Mouse (Mus musculus) hindbrain, embryonic 14.5 days (tissue): ENCODE measurements around the gene Chst12. TPM values are rescaled to one million over a fixed set of nuclear protein-coding genes. Genes with fewer than 3 reads are reported as not detected.
A peak's percentile ranks its signal among the peaks of the same experiment; 100 is the strongest.
"Not testable (repeated sequence)": the region's sequence is repeated elsewhere in the genome, so short reads cannot be mapped to it uniquely, and the experiment has no call there.

Experiments used
- ATAC-seq: fragments of 200-750 bp; cut with Nextera tagmentation; 2 replicates; pipeline ENCODE4 v1.8.0; 2017; ENCODE audit warnings: moderate number of reproducible peaks, mild to moderate bottlenecking, moderate TSS enrichment, moderate library complexity; ENCODE audit not compliant: low FRiP score
- DNase-seq: peaks from one replicate; pipeline ENCODE4 v3.0.0-alpha.2; 2015; ENCODE audit warnings: low spot score
- H3K27ac ChIP-seq: fragments of 300-500 bp; sonication (generic); 2 replicates; pipeline ENCODE4 v1.5.1; 2014; ENCODE audit warnings: mild to moderate bottlenecking, moderate library complexity
- H3K27me3 ChIP-seq: fragments of 300-500 bp; sonication (generic); 2 replicates; pipeline ENCODE4 v1.6.1; 2014; ENCODE audit warnings: mild to moderate bottlenecking, low read length, mixed read lengths; ENCODE audit not compliant: control insufficient read depth, insufficient read depth
- H3K36me3 ChIP-seq: fragments of 300-500 bp; sonication (generic); replicated peaks from 2 replicates; pipeline ENCODE4 v1.6.1; 2014; ENCODE audit not compliant: control insufficient read depth, insufficient read depth
- H3K4me1 ChIP-seq: fragments of 300-500 bp; sonication (generic); replicated peaks from 2 replicates; pipeline ENCODE4 v1.6.1; 2014; ENCODE audit warnings: antibody characterized with exemption, low read length, mixed read lengths; ENCODE audit not compliant: control insufficient read depth, insufficient read depth
- H3K4me2 ChIP-seq: fragments of 300-500 bp; sonication (generic); replicated peaks from 2 replicates; pipeline ENCODE4 v1.6.1; 2014; ENCODE audit warnings: mild to moderate bottlenecking, moderate library complexity
- H3K4me3 ChIP-seq: fragments of 300-500 bp; sonication (generic); replicated peaks from 2 replicates; pipeline ENCODE4 v1.5.1; 2014; ENCODE audit warnings: mild to moderate bottlenecking, low read length
- H3K9ac ChIP-seq: fragments of 300-500 bp; sonication (generic); 2 replicates; pipeline ENCODE4 v1.6.1; 2014
- H3K9me3 ChIP-seq: fragments of 300-500 bp; sonication (generic); 2 replicates; pipeline ENCODE4 v1.6.1; 2016; ENCODE audit warnings: low read length; ENCODE audit not compliant: control insufficient read depth
- WGBS: fragments of 180-500 bp; shearing (Covaris S2); extraction: QIAGEN DNeasy Blood & Tissue Kit; methylation state at CpG from one replicate; pipeline ENCODE4 v1.1.7; 2014; 5-methylcytosine and 5-hydroxymethylcytosine counted together
- polyA plus RNA-seq: library from polyadenylated mRNA; unstranded; fragments of >200 nt; fragmentation: Nextera tagmentation; extraction: Ambion mirVana; gene quantifications from 2 replicates; pipeline ENCODE4 v1.2.1, GENCODE M21; 2014

Chst12 gene
- 22.9 and 23.4 TPM in 2 replicates for polyA plus RNA-seq

GRCm38 (mm10) chr5:140505208-140505780 lies at the start of gene Chst12:
Chst12 (plus strand) TSS chr5:140505550.
- H3K36me3 ChIP-seq: no peaks in the 10 kb centered on the region
- DNase-seq (peak; percentile 99), ATAC-seq (peak; percentile 95)
- WGBS: 0% methylated on average over 38 of the region's 38 CpGs
- H3K9ac ChIP-seq: peak within 1 kb of the TSS; percentile 70
- H3K9me3 ChIP-seq: no peaks in the 10 kb centered on the region
- H3K4me3 ChIP-seq: peak within 1 kb of the TSS; percentile 59
- H3K4me2 ChIP-seq: peak within 1 kb of the TSS; percentile 83
- peaks cover 16% of the 10 kb centered on the region for H3K4me1 ChIP-seq
- no peaks in the 10 kb centered on the region; the same call in 1 of the 2 replicates for H3K27me3 ChIP-seq
- peak within 1 kb of the TSS; percentile 65 for H3K27ac ChIP-seq

GRCm38 (mm10) chr5:140461476-140461875 lies 43.9 kb upstream of the Chst12 start:
- Histone ChIP-seq H3K4me1 (no peaks in the 10 kb centered on the region), H3K4me3 (no peak overlapping the region), H3K4me2 (no peak overlapping the region), H3K9me3 (no peaks in the 10 kb centered on the region), H3K36me3 (no peaks in the 10 kb centered on the region), H3K27me3 (no peaks in the 10 kb centered on the region), H3K27ac (no peak overlapping the region), H3K9ac (no peak overlapping the region)
- ATAC-seq (no peak), DNase-seq (no peak)
- 76% methylated on average over 3 of the region's 3 CpGs for WGBS

GRCm38 (mm10) chr5:140463151-140463550 lies 42.2 kb upstream of the Chst12 start:
- not testable (repeated sequence) for DNase-seq, H3K9ac ChIP-seq, H3K27me3 ChIP-seq, H3K9me3 ChIP-seq, H3K4me2 ChIP-seq, ATAC-seq, H3K4me3 ChIP-seq, H3K4me1 ChIP-seq, H3K27ac ChIP-seq, H3K36me3 ChIP-seq
- 86% methylated on average over 2 of the region's 2 CpGs for WGBS

GRCm38 (mm10) chr5:140464943-140465342 lies 40.4 kb upstream of the Chst12 start:
- H3K4me3 ChIP-seq: no peak overlapping the region
- no peaks in the 10 kb centered on the region for H3K27me3 ChIP-seq
- no peak overlapping the region for H3K4me2 ChIP-seq
- 75% methylated on average over 2 of the region's 2 CpGs for WGBS
- ATAC-seq (no peak), DNase-seq (no peak)
- no peak overlapping the region for H3K27ac ChIP-seq
- no peaks in the 10 kb centered on the region for H3K36me3 ChIP-seq
- no peaks in the 10 kb centered on the region for H3K4me1 ChIP-seq
- no peak overlapping the region for H3K9ac ChIP-seq
- H3K9me3 ChIP-seq: no peaks in the 10 kb centered on the region

- H3K27me3 ChIP-seq: no peaks in the 10 kb centered on the region
- no peak overlapping the region for H3K27ac ChIP-seq
- no peak for ATAC-seq
- no peak overlapping the region for H3K4me3 ChIP-seq
- H3K4me1 ChIP-seq: no peaks in the 10 kb centered on the region
- DNase-seq: no peak
- H3K9me3 ChIP-seq: no peaks in the 10 kb centered on the region
- 82% methylated on average over 3 of the region's 3 CpGs for WGBS
- no peak overlapping the region for H3K4me2 ChIP-seq
- no peak overlapping the region for H3K9ac ChIP-seq
- no peaks in the 10 kb centered on the region for H3K36me3 ChIP-seq
Measured at GRCm38 (mm10) chr5:140472336-140472735, 33.0 kb upstream of the Chst12 start.

- Histone ChIP-seq H3K4me1 (no peaks in the 10 kb centered on the region), H3K27ac (no peak overlapping the region), H3K36me3 (no peaks in the 10 kb centered on the region), H3K4me2 (no peak overlapping the region), H3K4me3 (no peak overlapping the region), H3K27me3 (no peaks in the 10 kb centered on the region), H3K9me3 (no peaks in the 10 kb centered on the region), H3K9ac (no peak overlapping the region)
- WGBS: 84% methylated on average over 4 of the region's 4 CpGs
- no peak for ATAC-seq
- DNase-seq: no peak
Measured at GRCm38 (mm10) chr5:140481458-140481857, 23.9 kb upstream of the Chst12 start.

GRCm38 (mm10) chr5:140491142-140491541 lies 14.2 kb upstream of the Chst12 start:
- Histone ChIP-seq H3K36me3 (no peaks in the 10 kb centered on the region), H3K4me3 (no peak overlapping the region), H3K4me2 (no peak overlapping the region), H3K27ac (no peak overlapping the region), H3K9me3 (no peaks in the 10 kb centered on the region), H3K27me3 (no peaks in the 10 kb centered on the region), H3K9ac (no peak overlapping the region), H3K4me1 (no peaks in the 10 kb centered on the region)
- ATAC-seq (no peak), DNase-seq (no peak)
- 65% methylated on average over 6 of the region's 6 CpGs for WGBS

GRCm38 (mm10) chr5:140492684-140493233 lies 12.6 kb upstream of the Chst12 start:
- H3K4me3 ChIP-seq: no peak overlapping the region
- no peak overlapping the region for H3K9ac ChIP-seq
- H3K36me3 ChIP-seq: no peaks in the 10 kb centered on the region
- 40% methylated on average over 11 of the region's 11 CpGs for WGBS
- ATAC-seq: no peak
- H3K27me3 ChIP-seq: no peaks in the 10 kb centered on the region
- no peak overlapping the region for H3K4me2 ChIP-seq
- no peak overlapping the region for H3K27ac ChIP-seq
- no peak for DNase-seq
- H3K9me3 ChIP-seq: no peaks in the 10 kb centered on the region
- no peaks in the 10 kb centered on the region for H3K4me1 ChIP-seq

GRCm38 (mm10) chr5:140498176-140498575 lies 7.2 kb upstream of the Chst12 start:
- H3K4me2 ChIP-seq: no peak overlapping the region
- ATAC-seq: no peak
- no peaks in the 10 kb centered on the region for H3K27me3 ChIP-seq
- H3K9me3 ChIP-seq: no peaks in the 10 kb centered on the region
- H3K27ac ChIP-seq: no peak overlapping the region
- WGBS: 86% methylated on average over 6 of the region's 6 CpGs
- H3K4me3 ChIP-seq: no peak overlapping the region
- H3K36me3 ChIP-seq: no peaks in the 10 kb centered on the region
- H3K4me1 ChIP-seq: 0 out of 2 replicates have a peak, but pooled peaks cover 2% of the 10 kb centered on the region
- no peak overlapping the region for H3K9ac ChIP-seq
- no peak for DNase-seq
